Comparison of ENCODE assay signal across 23 mouse cellular contexts in genomic region chr13:5492266-5492665, GRCm38 (mm10).
A peak's percentile ranks its signal among the peaks of the same experiment; 100 is the strongest.
DNase-seq lines count a peak whose midpoint lies in the region; ATAC-seq and TF ChIP-seq lines count a peak whose summit lies in the region.
"Had no signal": no experiment of that assay in that cellular context is flagged by ENCODE, and none has a peak within 500 bp of the region (broad histone marks: within the 10 kb centered on the region; RNA-seq: fewer than 3 reads in every experiment).

No protein-coding gene starts in this region.

- no peaks in the 10 kb centered on the region for H3K36me3 ChIP-seq in forebrain, postnatal 0 days (ENCODE audit: insufficient read depth)
- H3K36me3 ChIP-seq in forebrain, embryonic 13.5 days (ENCODE audit: poor library complexity, severe bottlenecking), result no peaks in the 10 kb centered on the region
- H3K36me3 ChIP-seq in midbrain, postnatal 0 days (ENCODE audit: insufficient read depth, low read length), result no peaks in the 10 kb centered on the region
- H3K36me3 ChIP-seq: hindbrain, embryonic 10.5 days; lung, embryonic 15.5 days; neural tube, embryonic 12.5 days had no signal

- no peak overlapping the region for H3K9ac ChIP-seq in forebrain, postnatal 0 days
- H3K9ac ChIP-seq in forebrain, embryonic 13.5 days, result no peak overlapping the region
- H3K9ac ChIP-seq in midbrain, postnatal 0 days (replicated peaks; ENCODE audit: low read length, poor library complexity, severe bottlenecking), result no peak overlapping the region
- H3K9ac ChIP-seq: liver, embryonic 14.5 days; lung, embryonic 15.5 days; neural tube, embryonic 12.5 days had no signal

- no peak overlapping the region for H3K27ac ChIP-seq in forebrain, postnatal 0 days (ENCODE audit: low read depth, low read length)
- H3K27ac ChIP-seq in forebrain, embryonic 13.5 days, result no peak overlapping the region
- no peak overlapping the region for H3K27ac ChIP-seq in midbrain, postnatal 0 days (ENCODE audit: low read depth, low read length)
- H3K27ac ChIP-seq: heart, adult 2 months; hindbrain, embryonic 10.5 days; liver, embryonic 14.5 days; lung, embryonic 15.5 days; macrophage; neural tube, embryonic 12.5 days had no signal

- H3K9me3 ChIP-seq in forebrain, postnatal 0 days (ENCODE audit: low read length), result no peaks in the 10 kb centered on the region
- H3K9me3 ChIP-seq in forebrain, embryonic 13.5 days (replicated peaks), result no peaks in the 10 kb centered on the region
- no peaks in the 10 kb centered on the region for H3K9me3 ChIP-seq in midbrain, postnatal 0 days (ENCODE audit: low read length)
- H3K9me3 ChIP-seq: hindbrain, embryonic 10.5 days; lung, embryonic 15.5 days; neural tube, embryonic 12.5 days had no signal

- TF ChIP-seq CTCF in forebrain, postnatal 0 days (IDR thresholded peaks at IDR 0.05; ENCODE audit: low read depth), result no peak
- TF ChIP-seq CTCF in midbrain, postnatal 0 days (IDR thresholded peaks at IDR 0.05), result no peak

- no peaks in the 10 kb centered on the region for H3K4me1 ChIP-seq in forebrain, postnatal 0 days (ENCODE audit: insufficient read depth)
- H3K4me1 ChIP-seq in forebrain, embryonic 13.5 days, result no peaks in the 10 kb centered on the region
- no peaks in the 10 kb centered on the region for H3K4me1 ChIP-seq in midbrain, postnatal 0 days (ENCODE audit: insufficient read depth, low read length)
- H3K4me1 ChIP-seq: hindbrain, embryonic 10.5 days; lung, embryonic 15.5 days; neural tube, embryonic 12.5 days had no signal

- no peak overlapping the region for H3K4me2 ChIP-seq in forebrain, postnatal 0 days (ENCODE audit: low read depth)
- H3K4me2 ChIP-seq in forebrain, embryonic 13.5 days, result no peak overlapping the region
- H3K4me2 ChIP-seq in midbrain, postnatal 0 days (ENCODE audit: low read depth, low read length, poor library complexity, severe bottlenecking), result no peak overlapping the region
- H3K4me2 ChIP-seq: lung, embryonic 15.5 days; midbrain, embryonic 11.5 days; neural tube, embryonic 12.5 days had no signal

- WGBS in forebrain, postnatal 0 days, result 55% methylated on average over 1 of the region's 1 CpGs
- 88% methylated on average over 1 of the region's 1 CpGs for WGBS in forebrain, embryonic 13.5 days
- 79% methylated on average over 1 of the region's 1 CpGs for WGBS in midbrain, postnatal 0 days

- H3K27me3 ChIP-seq in forebrain, postnatal 0 days (ENCODE audit: insufficient read depth, low read length), result no peaks in the 10 kb centered on the region
- H3K27me3 ChIP-seq in forebrain, embryonic 13.5 days, result no peaks in the 10 kb centered on the region
- no peaks in the 10 kb centered on the region for H3K27me3 ChIP-seq in midbrain, postnatal 0 days (ENCODE audit: insufficient read depth, low read length)
- H3K27me3 ChIP-seq: lung, embryonic 15.5 days; neural tube, embryonic 12.5 days had no signal

- DNase-seq in forebrain, postnatal 0 days, result peak; percentile 40
- peak; percentile 70 for DNase-seq in right cerebral cortex, adult 18-20 months
- DNase-seq in right cerebral cortex, postnatal 14 days, result no peak
- DNase-seq in left cerebral cortex, adult 18-20 months (ENCODE audit: low spot score in 2 of 2), result peak; percentile 32 to 55
- DNase-seq in telencephalon, adult 2 months (ENCODE audit: low read depth, low spot score), result peak; percentile 86
- DNase-seq in midbrain, postnatal 0 days (ENCODE audit: low spot score), result no peak
- DNase-seq: adrenal gland, postnatal 10 days; cerebellum, adult 18-20 months; cerebellum, postnatal 25 days; embryo, embryonic 11 days; gastrocnemius, postnatal 14 days; heart, adult 2 months; kidney, adult 2 months; kidney, postnatal 10 days had no signal

- peak; percentile 42; the same call in 1 of the 2 replicates for ATAC-seq in forebrain, postnatal 0 days
- ATAC-seq in forebrain, embryonic 13.5 days, result no peak
- no peak for ATAC-seq in inflammation-experienced regulatory T-cells, adult 6 months
- ATAC-seq in midbrain, postnatal 0 days (ENCODE audit: low FRiP score), result no peak
- ATAC-seq: forebrain, embryonic 16.5 days had no signal

- H3K4me3 ChIP-seq in forebrain, postnatal 0 days (ENCODE audit: low read depth, low read length), result no peak overlapping the region
- no peak overlapping the region for H3K4me3 ChIP-seq in forebrain, embryonic 13.5 days
- H3K4me3 ChIP-seq in midbrain, postnatal 0 days (ENCODE audit: low read depth, low read length), result no peak overlapping the region
- H3K4me3 ChIP-seq: heart, adult 2 months; hindbrain, embryonic 10.5 days; lung, embryonic 15.5 days; neural tube, embryonic 12.5 days had no signal

Comparison
In these comparisons a context has a peak if more than half of its experiments do, and no peak if none do; other contexts are left out.
1. DNase-seq: peak in forebrain, postnatal 0 days (single experiment), right cerebral cortex, adult 18-20 months (single experiment), left cerebral cortex, adult 18-20 months (2 of 2) and telencephalon, adult 2 months (single experiment); none in right cerebral cortex, postnatal 14 days (single experiment) and midbrain, postnatal 0 days (single experiment).